Mouse (Mus musculus) v-Abl transformed pro-B cells (cell line): ENCODE measurements around the gene Gtf2b.

Source experiments
- in situ Hi-C, 2 experiments: fragments of 400-800 bp; cut with MboI; formaldehyde crosslinking; loops; one replicate each; pipeline ENCODE4 v1.15.1; 2025; ENCODE audit not compliant: unreplicated experiment in 2 of 2

Gtf2b gene

GRCm38 (mm10) chr3:142764995-142765777 is at the start of gene Gtf2b:
TSS of gene Gtf2b (plus strand) at chr3:142765045.
- in situ Hi-C loops: loop anchor here (10.0 to 25.0 kb wide), 2 partner anchors 120 to 1447 kb away; partner anchors contain the start of genes Lmo4 (in 2 of the 2) and Pkn2 (in 1 of the 2)

GRCm38 (mm10) chr3:142725481-142725880 is 39.4 kb upstream of the Gtf2b start:
- in situ Hi-C loops: no loop called here

GRCm38 (mm10) chr3:142725969-142726672 is 38.7 kb upstream of the Gtf2b start:
- in situ Hi-C loops: no loop called here

GRCm38 (mm10) chr3:142734291-142734690 is 30.6 kb upstream of the Gtf2b start:
- in situ Hi-C loops: no loop called here

GRCm38 (mm10) chr3:142740896-142741295 is 23.9 kb upstream of the Gtf2b start:
- in situ Hi-C loops: no loop called here

GRCm38 (mm10) chr3:142743973-142744898 is 20.6 kb upstream of the Gtf2b start:
- in situ Hi-C loops: no loop called here

GRCm38 (mm10) chr3:142745076-142745475 is 19.8 kb upstream of the Gtf2b start:
- in situ Hi-C loops: no loop called here

GRCm38 (mm10) chr3:142747673-142748072 is 17.2 kb upstream of the Gtf2b start:
- in situ Hi-C loops: no loop called here

- in situ Hi-C loops: no loop called here
Observed at GRCm38 (mm10) chr3:142749131-142749530, 15.7 kb upstream of the Gtf2b start.

- in situ Hi-C loops: loop anchor here (25.0 kb wide), 1 partner anchor 1457 kb away; the partner anchor contains the start of gene Lmo4 (in 2 of the 2)
Observed at GRCm38 (mm10) chr3:142755132-142755867, 9.5 kb upstream of the Gtf2b start.

- in situ Hi-C loops: loop anchor here (25.0 kb wide), 1 partner anchor 1454 kb away; the partner anchor contains the start of gene Lmo4 (in 2 of the 2)
Observed at GRCm38 (mm10) chr3:142757841-142758240, 7.0 kb upstream of the Gtf2b start.

GRCm38 (mm10) chr3:142758593-142758992 is 6.3 kb upstream of the Gtf2b start:
- in situ Hi-C loops: loop anchor here (25.0 kb wide), 1 partner anchor 1454 kb away; the partner anchor contains the start of gene Lmo4 (in 2 of the 2)

GRCm38 (mm10) chr3:142760356-142760755 is 4.5 kb upstream of the Gtf2b start:
- in situ Hi-C loops: loop anchor here (10.0 to 25.0 kb wide), 2 partner anchors 124 to 1452 kb away; partner anchors contain the start of genes Lmo4 (in 2 of the 2) and Pkn2 (in 1 of the 2)

- in situ Hi-C loops: loop anchor here (10.0 to 25.0 kb wide), 2 partner anchors 119 to 1447 kb away; partner anchors contain the start of genes Lmo4 (in 2 of the 2) and Pkn2 (in 1 of the 2)
Observed at GRCm38 (mm10) chr3:142765778-142766165, 927 bp downstream of the Gtf2b start.

GRCm38 (mm10) chr3:142768498-142768897 is 3.7 kb downstream of the Gtf2b start:
- in situ Hi-C loops: loop anchor here (10.0 to 25.0 kb wide), 2 partner anchors 116 to 1444 kb away; partner anchors contain the start of genes Lmo4 (in 2 of the 2) and Pkn2 (in 1 of the 2)

- in situ Hi-C loops: loop anchor here (10.0 to 25.0 kb wide), 2 partner anchors 154 to 1442 kb away; partner anchors contain the start of gene Lmo4 (in 2 of the 2)
Observed at GRCm38 (mm10) chr3:142770518-142770917, 5.7 kb downstream of the Gtf2b start.

GRCm38 (mm10) chr3:142773538-142774191 is 8.8 kb downstream of the Gtf2b start:
- in situ Hi-C loops: loop anchor here (10.0 to 25.0 kb wide), 2 partner anchors 151 to 1439 kb away; partner anchors contain the start of gene Lmo4 (in 2 of the 2)

- in situ Hi-C loops: loop anchor here (10.0 kb wide), 1 partner anchor 148 kb away; no protein-coding TSS in a partner anchor
Observed at GRCm38 (mm10) chr3:142777227-142777626, 12.4 kb downstream of the Gtf2b start.
